Mouse (Mus musculus) stomach, postnatal 0 days (tissue): ENCODE measurements around the gene Paqr6. TPM values are rescaled to one million over a fixed set of nuclear protein-coding genes. Genes with fewer than 3 reads are reported as not detected.

ENCODE experiments used
- ATAC-seq: fragments of 200-750 bp; cut with Nextera tagmentation; 2 replicates; pipeline ENCODE4 v1.8.0; 2017; ENCODE audit not compliant: low FRiP score, low TSS enrichment
- DNase-seq: peaks from one replicate; pipeline ENCODE4 v3.0.0-alpha.2; 2016; ENCODE audit warnings: low spot score
- H3K27ac ChIP-seq: fragments of 300-500 bp; sonication (generic); replicated peaks from 2 replicates; pipeline ENCODE4 v1.5.1; 2014; ENCODE audit warnings: mild to moderate bottlenecking, control low read depth
- H3K27me3 ChIP-seq: fragments of 300-500 bp; sonication (generic); 2 replicates; pipeline ENCODE4 v1.6.1; 2014; ENCODE audit warnings: low read length; ENCODE audit not compliant: control insufficient read depth, insufficient read depth
- H3K36me3 ChIP-seq: fragments of 300-500 bp; sonication (generic); 2 replicates; pipeline ENCODE4 v1.6.1; 2014; ENCODE audit warnings: low read length, mixed read lengths; ENCODE audit not compliant: control insufficient read depth, insufficient read depth
- H3K4me1 ChIP-seq: fragments of 300-500 bp; sonication (generic); replicated peaks from 2 replicates; pipeline ENCODE4 v1.6.1; 2014; ENCODE audit warnings: antibody characterized with exemption; ENCODE audit not compliant: control insufficient read depth, insufficient read depth
- H3K4me2 ChIP-seq: fragments of 300-500 bp; sonication (generic); replicated peaks from 2 replicates; pipeline ENCODE4 v1.6.1; 2014; ENCODE audit warnings: low read depth, mild to moderate bottlenecking, control low read depth, moderate library complexity
- H3K4me3 ChIP-seq: fragments of 300-500 bp; sonication (generic); 2 replicates; pipeline ENCODE4 v1.5.1; 2014; ENCODE audit warnings: low read depth, low read length, control low read depth
- H3K9ac ChIP-seq: fragments of 300-500 bp; sonication (generic); 2 replicates; pipeline ENCODE4 v1.6.1; 2014; ENCODE audit warnings: mild to moderate bottlenecking, low read length, control low read depth, mixed read lengths
- H3K9me3 ChIP-seq: fragments of 300-500 bp; sonication (generic); 2 replicates; pipeline ENCODE4 v1.6.1; 2016; ENCODE audit warnings: low read length; ENCODE audit not compliant: control insufficient read depth
- CTCF ChIP-seq: IDR thresholded peaks from 2 replicates; pipeline ENCODE4 v1.5.1; 2016; ENCODE audit warnings: antibody characterized with exemption, low read depth, mild to moderate bottlenecking, moderate library complexity
- EP300 ChIP-seq: optimal IDR thresholded peaks from 2 replicates; pipeline ENCODE3; 2016; ENCODE audit warnings: antibody characterized with exemption
- WGBS: fragments of 180-500 bp; shearing (Covaris S2); extraction: QIAGEN DNeasy Blood & Tissue Kit; methylation state at CpG from one replicate; pipeline ENCODE4 v1.1.7; 2014; 5-methylcytosine and 5-hydroxymethylcytosine counted together
- polyA plus RNA-seq: library from polyadenylated mRNA; unstranded; fragments of >200 nt; fragmentation: Nextera tagmentation; extraction: Ambion mirVana; gene quantifications from 2 replicates; pipeline ENCODE4 v1.2.1, GENCODE M21; 2015

Paqr6 gene
- polyA plus RNA-seq, 1 experiment from 2014 or later = 12.3 TPM

GRCm38 (mm10) chr3:88393776-88394375 is 29.5 kb downstream of the Paqr6 start:
- no peak overlapping the region for H3K4me3 ChIP-seq
- no peak overlapping the region for H3K4me2 ChIP-seq
- peaks cover 2% of the 10 kb centered on the region; the same call in 1 of the 2 replicates for H3K36me3 ChIP-seq
- ATAC-seq (0 out of 2 replicates have a peak, but pooled peaks have one; percentile 36), DNase-seq (no peak)
- no peaks in the 10 kb centered on the region for H3K9me3 ChIP-seq
- H3K4me1 ChIP-seq = no peaks in the 10 kb centered on the region
- no peaks in the 10 kb centered on the region for H3K27me3 ChIP-seq
- TF ChIP-seq EP300 = no peak
- TF ChIP-seq CTCF = no peak
- 73% methylated on average over 9 of the region's 9 CpGs for WGBS
- H3K9ac ChIP-seq = 0 out of 2 replicates have a peak overlapping the region, but pooled peaks have one; percentile 8
- no peak overlapping the region for H3K27ac ChIP-seq

- no peak overlapping the region for H3K4me3 ChIP-seq
- ATAC-seq = peak; percentile 28; the same call in 1 of the 2 replicates
- no peak overlapping the region for H3K9ac ChIP-seq
- peaks cover 2% of the 10 kb centered on the region; the same call in 1 of the 2 replicates for H3K36me3 ChIP-seq
- no peak overlapping the region for H3K27ac ChIP-seq
- TF ChIP-seq EP300 = no peak
- H3K9me3 ChIP-seq = no peaks in the 10 kb centered on the region
- DNase-seq = no peak
- 94% methylated on average over 6 of the region's 6 CpGs for WGBS
- no peak overlapping the region for H3K4me2 ChIP-seq
- H3K27me3 ChIP-seq = no peaks in the 10 kb centered on the region
- no peaks in the 10 kb centered on the region for H3K4me1 ChIP-seq
These were observed 30.9 kb downstream of the Paqr6 start for GRCm38 (mm10) chr3:88395288-88395687.

DNA sequence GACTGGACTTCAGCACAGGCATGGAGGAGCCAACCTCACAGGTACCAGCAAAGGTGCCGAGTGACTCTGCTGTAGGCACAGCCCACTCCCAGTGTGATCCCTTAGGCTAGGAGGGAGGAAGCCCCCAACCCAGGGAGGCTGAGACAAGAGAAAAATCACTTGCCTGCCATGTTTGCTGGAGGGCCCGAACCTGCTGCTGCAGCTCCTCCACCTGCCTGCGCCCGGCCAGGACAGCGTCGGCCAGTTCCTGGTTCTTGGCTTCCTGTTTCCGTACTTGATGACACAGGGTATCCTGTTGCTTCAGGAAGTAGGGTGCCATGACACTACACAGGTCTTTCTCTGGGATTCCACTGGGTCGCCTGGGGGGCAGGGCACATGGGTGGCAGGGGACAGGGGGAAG is 31.4 kb downstream of the Paqr6 start:
- no peak overlapping the region for H3K4me3 ChIP-seq
- no peaks in the 10 kb centered on the region for H3K4me1 ChIP-seq
- H3K36me3 ChIP-seq = peaks cover 2% of the 10 kb centered on the region; the same call in 1 of the 2 replicates
- no peaks in the 10 kb centered on the region for H3K27me3 ChIP-seq
- WGBS = 93% methylated on average over 8 of the region's 8 CpGs
- H3K4me2 ChIP-seq = no peak overlapping the region
- no peak overlapping the region for H3K9ac ChIP-seq
- DNase-seq (no peak), ATAC-seq (peak; percentile 19; the same call in 1 of the 2 replicates)
- no peaks in the 10 kb centered on the region for H3K9me3 ChIP-seq
- TF ChIP-seq EP300 = no peak
- no peak overlapping the region for H3K27ac ChIP-seq

GRCm38 (mm10) chr3:88398666-88399065 is 34.3 kb downstream of the Paqr6 start:
- WGBS = 70% methylated on average over 2 of the region's 2 CpGs
- Histone ChIP-seq H3K36me3 (peaks cover 2% of the 10 kb centered on the region; the same call in 1 of the 2 replicates), H3K4me2 (no peak overlapping the region), H3K9ac (no peak overlapping the region), H3K9me3 (no peaks in the 10 kb centered on the region), H3K4me1 (no peaks in the 10 kb centered on the region), H3K27ac (no peak overlapping the region), H3K4me3 (no peak overlapping the region), H3K27me3 (no peaks in the 10 kb centered on the region)
- ATAC-seq (no peak), DNase-seq (no peak)
- no peak for TF ChIP-seq EP300
- no peak for TF ChIP-seq CTCF

- Histone ChIP-seq H3K36me3 (no peaks in the 10 kb centered on the region; the same call in 1 of the 2 replicates), H3K9ac (no peak overlapping the region), H3K9me3 (no peaks in the 10 kb centered on the region), H3K4me1 (no peaks in the 10 kb centered on the region; the same call in 1 of the 2 replicates), H3K27ac (no peak overlapping the region), H3K4me3 (no peak overlapping the region), H3K27me3 (no peaks in the 10 kb centered on the region), H3K4me2 (no peak overlapping the region)
- TF ChIP-seq CTCF = no peak
- no peak for TF ChIP-seq EP300
- no peak for DNase-seq
- no peak for ATAC-seq
- WGBS = 93% methylated on average over 10 of the region's 10 CpGs
These were observed 39.3 kb downstream of the Paqr6 start for GRCm38 (mm10) chr3:88403522-88404230.

DNA sequence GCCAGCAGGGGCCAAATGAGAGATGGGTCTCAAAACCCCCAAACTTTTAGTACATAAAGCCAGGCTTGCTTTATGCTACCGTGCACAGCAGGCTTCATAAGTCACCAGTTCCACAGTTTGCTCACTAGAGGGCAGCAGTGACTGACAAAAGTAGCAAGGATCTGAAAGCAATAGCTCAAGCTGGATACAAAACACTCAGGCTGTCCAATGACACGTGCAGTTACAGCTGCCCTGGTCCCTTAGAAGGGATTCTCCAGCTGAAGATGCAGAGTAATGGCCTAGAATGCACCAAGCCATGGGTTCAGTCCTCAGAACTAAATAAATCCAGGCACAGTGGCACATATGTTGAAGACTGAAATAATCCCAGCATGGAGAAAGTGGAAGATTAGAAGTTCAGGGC is 42.7 kb downstream of the Paqr6 start:
- ATAC-seq = peak; percentile 9; the same call in 1 of the 2 replicates
- 4% methylated on average over 2 of the region's 2 CpGs for WGBS
- no peak overlapping the region for H3K9ac ChIP-seq
- no peaks in the 10 kb centered on the region for H3K9me3 ChIP-seq
- H3K27ac ChIP-seq = no peak overlapping the region
- DNase-seq = peak; percentile 70
- TF ChIP-seq CTCF = peak; percentile 97
- no peak for TF ChIP-seq EP300
- H3K36me3 ChIP-seq = no peaks in the 10 kb centered on the region
- H3K27me3 ChIP-seq = no peaks in the 10 kb centered on the region
- no peak overlapping the region for H3K4me3 ChIP-seq
- H3K4me1 ChIP-seq = no peaks in the 10 kb centered on the region; the same call in 1 of the 2 replicates
- no peak overlapping the region for H3K4me2 ChIP-seq
